Mouse (Mus musculus) olfactory bulb, adult 2 months (tissue): Measurements from ENCODE around the gene Ctdsp2. TPM values are rescaled to one million over a fixed set of nuclear protein-coding genes. Genes with fewer than 3 reads are reported as not detected.

Source experiments
- H3K27ac ChIP-seq: fragments of 200-500 bp; 2 replicates; pipeline ENCODE4 v1.5.1; 2012; ENCODE audit warnings: low read depth, low read length; ENCODE audit not compliant: insufficient read depth
- H3K4me1 ChIP-seq: fragments of 200-500 bp; 2 replicates; pipeline ENCODE4 v1.6.1; 2012; ENCODE audit warnings: low read length; ENCODE audit not compliant: control insufficient read depth, insufficient read depth
- H3K4me3 ChIP-seq: fragments of 200-500 bp; 2 replicates; pipeline ENCODE4 v1.5.1; 2012; ENCODE audit warnings: mild to moderate bottlenecking, low read depth, low read length, moderate library complexity; ENCODE audit not compliant: insufficient read depth
- CTCF ChIP-seq: fragments of 200-500 bp; IDR thresholded peaks from 2 replicates; pipeline ENCODE4 v1.5.1; 2012; ENCODE audit warnings: low read depth, mild to moderate bottlenecking, low read length, moderate library complexity; ENCODE audit not compliant: insufficient read depth
- POLR2A ChIP-seq: fragments of 200-500 bp; IDR thresholded peaks from 2 replicates; pipeline ENCODE4 v1.6.1; 2012; ENCODE audit warnings: mild to moderate bottlenecking, low read depth, low read length, moderate library complexity; ENCODE audit not compliant: insufficient read depth
- WGBS: fragments of 180-500 bp; shearing (Covaris S2); methylation state at CpG from one replicate; pipeline ENCODE4 v1.1.7; 2018; 5-methylcytosine and 5-hydroxymethylcytosine counted together
- polyA plus RNA-seq: library from polyadenylated mRNA; stranded (reverse); fragments of >200 nt; gene quantifications from 2 replicates; pipeline ENCODE4 v1.2.4, GENCODE M21; 2012; ENCODE audit warnings: low replicate concordance; ENCODE audit not compliant: missing spikeins, insufficient read depth, insufficient read length

Gene Ctdsp2
- not detected in 2 replicates for polyA plus RNA-seq

DNA sequence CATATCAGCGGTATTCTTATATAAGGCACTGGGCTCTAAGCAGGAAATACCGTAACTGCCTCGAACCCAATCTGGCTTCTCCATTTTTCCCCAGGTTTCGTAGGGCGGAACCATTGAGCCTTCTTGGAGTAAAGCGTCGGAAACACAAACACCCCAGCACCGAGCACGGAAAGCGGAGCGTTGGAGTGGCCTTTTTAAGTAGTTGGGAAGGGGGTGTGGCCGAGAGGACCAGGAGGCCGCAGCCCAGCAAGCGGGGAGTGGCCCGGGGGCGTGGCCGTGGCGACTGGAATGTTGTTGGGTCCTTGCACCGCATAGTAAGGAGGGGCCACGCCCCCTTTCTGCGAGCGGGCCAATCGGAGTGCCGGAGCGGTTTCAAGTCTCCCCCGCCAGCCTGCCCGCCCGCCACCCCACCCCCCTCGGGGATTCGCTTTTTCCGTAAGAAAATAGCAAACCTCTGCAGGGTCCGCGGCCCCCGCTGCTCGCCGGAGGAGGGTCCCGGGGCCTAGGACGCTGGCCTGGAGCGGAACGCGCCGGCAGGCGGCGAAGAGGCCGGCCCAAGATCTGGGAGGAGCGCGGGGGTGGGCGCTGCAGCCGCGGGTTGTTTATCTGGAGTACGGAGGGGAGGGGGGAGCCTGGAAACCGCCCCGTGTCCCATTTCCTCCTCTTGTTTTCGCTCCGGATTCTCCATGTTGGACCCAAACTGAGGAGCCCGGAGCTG lies at the start of gene Ctdsp2:
Gene Ctdsp2, plus strand, starts transcription at position 441 of the 718 bp plus-strand sequence.
- peaks cover 17% of the 10 kb centered on the region for H3K4me1 ChIP-seq
- peak within 1 kb of the TSS; percentile 75 for H3K4me3 ChIP-seq
- under 1% methylated on average over 55 of the region's 56 CpGs for WGBS
- TF ChIP-seq CTCF (no peak), POLR2A (peak; percentile 75)
- peak within 1 kb of the TSS; percentile 98 for H3K27ac ChIP-seq

DNA sequence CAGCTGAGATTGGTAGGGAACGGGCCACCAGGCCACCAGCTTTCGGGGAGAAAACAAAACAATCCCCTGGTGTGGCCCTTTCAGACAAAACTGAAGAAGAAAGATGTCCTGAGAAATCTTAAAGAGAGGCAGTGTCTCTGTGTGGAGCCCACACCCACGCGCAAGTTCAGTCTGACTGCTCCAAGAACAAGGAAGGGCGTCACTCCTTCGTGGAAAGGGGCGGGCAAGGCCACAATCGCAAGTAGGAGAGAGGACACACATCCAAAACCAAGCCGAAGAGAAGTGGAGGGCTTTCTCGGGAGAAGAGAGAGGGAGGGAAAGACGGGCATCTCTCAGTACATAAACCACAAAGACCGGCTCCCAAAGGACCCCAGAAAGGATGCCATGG lies 49.7 kb upstream of the Ctdsp2 start:
- no peak; the same call in 1 of the 2 replicates for TF ChIP-seq POLR2A
- no peak for TF ChIP-seq CTCF
- Histone ChIP-seq H3K27ac (peak overlapping the region; percentile 99), H3K4me3 (peak overlapping the region; percentile 65), H3K4me1 (peaks cover 68% of the 10 kb centered on the region)
- WGBS = 7% methylated on average over 12 of the region's 12 CpGs

GRCm38 (mm10) chr10:126929543-126929942 lies 49.0 kb upstream of the Ctdsp2 start:
- H3K4me1 ChIP-seq = peaks cover 73% of the 10 kb centered on the region
- TF ChIP-seq CTCF = no peak
- no peak for TF ChIP-seq POLR2A
- peak overlapping the region; percentile 99 for H3K27ac ChIP-seq
- 26% methylated on average over 3 of the region's 3 CpGs for WGBS
- no peak overlapping the region for H3K4me3 ChIP-seq

DNA sequence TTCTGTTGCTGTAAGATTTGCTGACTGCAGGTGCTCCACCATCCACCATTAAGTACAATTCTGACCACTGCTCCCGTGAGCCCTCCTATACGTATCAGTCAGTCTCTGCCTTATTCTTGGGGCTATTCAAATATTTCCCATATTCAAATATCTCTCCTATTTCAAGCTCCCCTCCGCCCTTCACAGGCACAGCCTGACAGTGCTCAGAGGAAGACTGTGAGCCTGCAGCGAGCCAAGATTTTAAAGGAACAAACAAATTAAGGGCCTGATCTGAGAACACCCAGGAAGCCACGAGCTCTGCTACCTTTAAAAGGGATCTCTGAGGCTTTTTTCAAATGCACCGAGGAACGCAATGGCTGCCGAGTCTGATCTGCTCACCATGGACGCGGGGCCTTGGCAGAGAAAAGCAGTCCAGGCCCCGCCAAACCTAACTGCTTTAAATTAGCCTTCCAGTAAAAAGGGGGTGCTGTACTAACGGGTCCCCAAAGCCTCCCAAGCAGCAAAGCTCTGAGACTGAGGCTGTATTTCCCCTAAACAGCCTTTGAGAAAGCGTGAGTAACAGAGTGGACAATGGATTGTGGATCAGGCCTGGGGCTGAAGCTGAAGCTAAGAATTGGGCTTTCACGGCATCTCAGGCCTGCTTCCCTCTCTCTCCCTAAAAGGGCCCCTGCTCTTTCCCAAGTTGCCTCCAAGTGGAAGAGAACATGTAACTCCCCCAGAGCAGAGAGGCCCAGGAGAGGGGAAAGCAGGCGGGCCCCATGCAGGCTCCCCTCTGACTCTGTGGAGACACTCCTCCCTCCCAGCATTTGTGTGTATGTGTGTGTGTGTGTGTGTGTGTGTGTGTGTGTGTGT lies 48.0 kb upstream of the Ctdsp2 start:
- WGBS = 22% methylated on average over 15 of the region's 15 CpGs
- H3K4me3 ChIP-seq = no peak overlapping the region
- H3K27ac ChIP-seq = peak overlapping the region; percentile 93
- TF ChIP-seq CTCF = no peak
- TF ChIP-seq POLR2A = no peak
- peaks cover 80% of the 10 kb centered on the region for H3K4me1 ChIP-seq

DNA sequence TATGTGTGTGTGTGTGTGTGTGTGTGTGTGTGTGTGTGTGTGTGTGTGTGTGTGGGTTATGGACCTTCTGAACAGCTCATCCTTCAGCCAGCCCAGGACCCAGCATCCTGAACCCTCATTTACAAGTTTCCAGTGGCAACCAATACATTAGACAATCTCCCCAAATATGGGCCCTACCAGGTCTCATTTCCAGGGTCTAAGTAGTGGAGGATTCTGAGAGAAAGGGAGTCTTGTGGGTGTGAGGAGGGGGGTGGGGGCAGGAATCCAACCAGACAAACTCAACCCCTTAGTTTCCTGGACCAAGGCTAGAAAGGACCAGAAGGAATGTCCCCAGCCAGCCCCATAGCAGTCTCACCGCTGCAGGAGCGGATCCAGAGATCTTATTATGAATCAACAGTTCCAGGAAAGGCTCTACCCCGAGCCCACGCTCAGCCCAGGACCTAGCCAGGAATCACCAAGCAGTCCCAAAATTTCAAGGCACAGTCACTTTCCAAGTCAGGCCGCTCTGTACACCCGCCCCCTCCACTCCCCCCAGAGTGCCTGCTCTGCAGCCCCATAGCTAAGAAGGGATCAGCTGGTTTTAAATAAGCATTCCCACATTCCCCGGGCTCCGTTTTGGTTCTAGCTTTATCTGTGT lies 47.3 kb upstream of the Ctdsp2 start:
- WGBS = 14% methylated on average over 8 of the region's 8 CpGs
- Histone ChIP-seq H3K27ac (peak overlapping the region; percentile 93), H3K4me3 (no peak overlapping the region), H3K4me1 (peaks cover 81% of the 10 kb centered on the region)
- TF ChIP-seq POLR2A (no peak), CTCF (no peak)

DNA sequence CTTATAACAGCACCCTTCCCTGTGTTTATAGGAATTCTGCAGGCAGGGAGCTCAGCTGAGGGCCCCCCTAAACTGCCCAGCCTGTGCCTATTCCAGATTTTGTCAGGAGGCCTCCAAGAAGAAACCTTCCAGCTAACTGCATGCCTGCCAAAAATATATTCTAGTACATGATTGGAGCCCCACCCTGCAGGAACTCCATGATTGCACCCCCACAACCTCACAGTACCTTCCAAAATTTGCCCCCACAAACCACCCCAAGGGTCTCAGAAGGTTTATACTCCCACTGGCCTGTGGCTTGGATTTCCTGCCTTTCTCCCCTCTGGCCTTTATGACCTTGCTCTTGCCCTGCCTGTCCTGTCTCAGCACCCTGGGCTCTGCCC lies 46.8 kb upstream of the Ctdsp2 start:
- TF ChIP-seq POLR2A (no peak), CTCF (no peak)
- Histone ChIP-seq H3K4me3 (no peak overlapping the region), H3K27ac (peak overlapping the region; percentile 93), H3K4me1 (peaks cover 83% of the 10 kb centered on the region)

DNA sequence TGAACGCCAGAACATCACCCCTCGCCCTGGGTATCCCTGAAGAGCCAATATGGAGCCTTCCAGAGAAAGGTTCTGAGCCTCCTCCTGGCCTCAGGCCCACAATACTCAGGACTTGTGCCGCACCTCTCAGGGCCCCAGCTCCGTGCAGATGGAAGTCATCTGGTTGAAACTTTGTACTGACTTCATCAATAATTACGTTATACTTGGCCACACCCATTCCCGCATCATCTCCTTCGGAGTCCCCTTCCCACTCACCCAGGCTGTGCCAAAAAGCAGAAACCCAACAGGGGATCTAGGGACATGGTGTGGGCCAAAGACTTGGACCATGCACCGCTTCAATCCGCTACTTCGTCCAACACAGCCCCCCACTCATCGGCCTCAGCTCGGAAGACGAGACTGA lies 44.0 kb upstream of the Ctdsp2 start:
- Histone ChIP-seq H3K4me1 (peaks cover 69% of the 10 kb centered on the region), H3K27ac (peak overlapping the region; percentile 93), H3K4me3 (no peak overlapping the region)
- WGBS = 79% methylated on average over 13 of the region's 13 CpGs
- TF ChIP-seq POLR2A (no peak), CTCF (no peak)

GRCm38 (mm10) chr10:126935121-126935520 lies 43.4 kb upstream of the Ctdsp2 start:
- Histone ChIP-seq H3K27ac (peak overlapping the region; percentile 93), H3K4me3 (no peak overlapping the region), H3K4me1 (peaks cover 65% of the 10 kb centered on the region)
- no peak for TF ChIP-seq CTCF
- TF ChIP-seq POLR2A = no peak
- 59% methylated on average over 8 of the region's 8 CpGs for WGBS
